Mouse (Mus musculus) thymus, postnatal 4 days (tissue): ENCODE data around the gene Vgf.

Experiments used
- DNase-seq: peaks from one replicate; pipeline ENCODE4 v3.0.0; 2021

The Vgf gene

GRCm38 (mm10) chr5:137073141-137073540 lies 46.9 kb downstream of the Vgf start:
- no peak for DNase-seq

GRCm38 (mm10) chr5:137074191-137074651 lies 48.0 kb downstream of the Vgf start:
- DNase-seq, result no peak

GRCm38 (mm10) chr5:137075726-137076125 lies 49.5 kb downstream of the Vgf start:
- DNase-seq, result no peak

- DNase-seq, result no peak
Measured at GRCm38 (mm10) chr5:137076191-137076930, 50.2 kb downstream of the Vgf start.

- no peak for DNase-seq
Measured at GRCm38 (mm10) chr5:137077187-137077586, 51.0 kb downstream of the Vgf start.

- DNase-seq, result no peak
Measured at GRCm38 (mm10) chr5:137078041-137078440, 51.8 kb downstream of the Vgf start.

- no peak for DNase-seq
Measured at GRCm38 (mm10) chr5:137078616-137079015, 52.4 kb downstream of the Vgf start.

- no peak for DNase-seq
Measured at GRCm38 (mm10) chr5:137079849-137080248, 53.7 kb downstream of the Vgf start.
